Mouse (Mus musculus) lung, embryonic 16.5 days (tissue): ENCODE data around the gene Lgalsl. TPM values are rescaled to one million over a fixed set of nuclear protein-coding genes. Genes with fewer than 3 reads are reported as not detected.

ENCODE experiments used
- ATAC-seq: fragments of 200-750 bp; cut with Nextera tagmentation; 2 replicates; pipeline ENCODE4 v1.8.0; 2017; ENCODE audit warnings: low read depth, mild to moderate bottlenecking, moderate library complexity
- H3K27ac ChIP-seq: fragments of 300-500 bp; sonication (generic); 2 replicates; pipeline ENCODE4 v1.5.1; 2014; ENCODE audit warnings: mild to moderate bottlenecking, control low read depth, low read length
- H3K27me3 ChIP-seq: fragments of 300-500 bp; sonication (generic); 2 replicates; pipeline ENCODE4 v1.6.1; 2014; ENCODE audit warnings: low read depth, low read length, mixed read lengths; ENCODE audit not compliant: control insufficient read depth, insufficient read depth
- H3K36me3 ChIP-seq: fragments of 300-500 bp; sonication (generic); 2 replicates; pipeline ENCODE4 v1.6.1; 2014; ENCODE audit warnings: low read length; ENCODE audit not compliant: control insufficient read depth, insufficient read depth
- H3K4me1 ChIP-seq: fragments of 300-500 bp; sonication (generic); replicated peaks from 2 replicates; pipeline ENCODE4 v1.6.1; 2014; ENCODE audit warnings: low read length, mixed read lengths; ENCODE audit not compliant: control insufficient read depth, insufficient read depth
- H3K4me2 ChIP-seq: fragments of 300-500 bp; sonication (generic); 2 replicates; pipeline ENCODE4 v1.6.1; 2014; ENCODE audit warnings: low read depth, low read length, control low read depth
- H3K4me3 ChIP-seq: fragments of 300-500 bp; sonication (generic); 2 replicates; pipeline ENCODE4 v1.5.1; 2014; ENCODE audit warnings: mild to moderate bottlenecking, low read length, control low read depth
- H3K9ac ChIP-seq: fragments of 300-500 bp; sonication (generic); 2 replicates; pipeline ENCODE4 v1.6.1; 2014; ENCODE audit warnings: low read length, control low read depth
- H3K9me3 ChIP-seq: fragments of 300-500 bp; sonication (generic); 2 replicates; pipeline ENCODE4 v1.6.1; 2016; ENCODE audit warnings: low read length; ENCODE audit not compliant: control insufficient read depth
- WGBS: fragments of 180-500 bp; shearing (Covaris S2); extraction: QIAGEN DNeasy Blood & Tissue Kit; methylation state at CpG from one replicate; pipeline ENCODE4 v1.1.7; 2014; 5-methylcytosine and 5-hydroxymethylcytosine counted together
- polyA plus RNA-seq: library from polyadenylated mRNA; unstranded; fragments of >200 nt; fragmentation: Nextera tagmentation; extraction: Ambion mirVana; gene quantifications from 2 replicates; pipeline ENCODE4 v1.2.1, GENCODE M21; 2015

Lgalsl gene
- polyA plus RNA-seq: 47.3 and 51.8 TPM in 2 replicates

DNA sequence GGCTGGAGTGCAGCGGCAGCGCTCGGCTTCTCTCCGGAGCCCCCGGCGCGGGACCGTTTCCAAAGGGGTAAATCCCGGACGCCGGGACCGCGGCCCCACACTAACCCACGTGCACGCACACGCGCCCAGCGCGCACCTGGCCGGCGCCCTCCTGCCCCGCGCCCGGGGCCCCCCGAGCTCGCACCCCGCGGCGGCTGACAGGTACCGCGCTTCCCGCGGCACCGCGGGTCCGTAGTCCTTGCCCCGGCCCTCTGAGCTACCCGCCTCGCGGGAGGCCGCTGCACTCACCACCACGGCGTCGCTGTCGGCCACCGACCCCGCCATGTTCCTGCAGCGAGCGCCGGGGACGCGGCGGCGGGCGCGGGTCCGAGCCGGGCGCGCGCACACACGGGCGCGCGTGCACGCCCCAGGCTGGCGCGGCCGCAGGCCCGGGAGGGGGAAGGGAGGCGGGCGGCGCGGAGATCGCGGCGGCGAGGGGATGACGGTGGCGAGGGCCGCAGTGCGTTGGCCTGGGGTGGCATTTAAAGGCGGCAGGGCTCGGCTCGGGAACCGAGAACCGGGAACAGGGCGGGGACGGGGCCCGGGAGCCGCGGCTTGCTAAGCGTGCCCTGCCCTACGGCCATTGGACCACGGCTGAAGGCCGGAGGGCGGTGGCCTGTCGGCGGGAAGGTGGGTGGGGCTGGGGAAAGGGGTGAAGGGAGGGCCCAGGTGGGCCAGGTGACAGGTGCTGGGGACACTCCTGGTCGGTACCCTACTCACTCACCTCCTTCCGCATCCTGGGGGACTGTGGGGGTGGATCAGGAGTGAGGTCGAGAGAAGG lies at the start of gene Lgalsl:
TSS of gene Lgalsl (minus strand) at position 371 of the 820 bp plus-strand sequence.
- peak within 1 kb of the TSS; percentile 70 for H3K4me2 ChIP-seq
- under 1% methylated on average over 82 of the region's 102 CpGs for WGBS
- H3K9me3 ChIP-seq: no peaks in the 10 kb centered on the region
- peaks cover 20% of the 10 kb centered on the region for H3K4me1 ChIP-seq
- peak within 1 kb of the TSS; percentile 97 for H3K9ac ChIP-seq
- peaks cover 18% of the 10 kb centered on the region; the same call in 1 of the 2 replicates for H3K36me3 ChIP-seq
- peak within 1 kb of the TSS; percentile 83 for H3K27ac ChIP-seq
- peak; percentile 89 for ATAC-seq
- no peaks in the 10 kb centered on the region for H3K27me3 ChIP-seq
- H3K4me3 ChIP-seq: peak within 1 kb of the TSS; percentile 89

DNA sequence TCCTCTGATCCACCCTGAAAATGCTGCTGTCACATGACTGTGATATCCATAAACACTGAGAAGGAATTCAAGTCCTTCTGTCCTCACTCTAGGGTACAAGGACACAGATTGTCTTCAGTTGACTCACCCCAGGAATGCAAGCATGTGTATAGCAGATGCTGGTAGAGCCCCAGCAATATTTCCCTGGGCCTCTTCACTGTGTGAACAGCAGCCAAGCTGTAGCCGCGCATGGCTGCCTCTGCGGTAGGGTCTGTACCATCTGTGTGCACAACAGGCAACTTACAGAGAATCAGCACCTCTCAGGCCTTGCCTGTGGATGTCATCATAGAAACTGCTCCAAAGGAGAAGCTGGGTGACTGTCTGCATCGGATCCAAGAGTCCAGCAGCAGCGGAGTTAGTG lies 47.8 kb upstream of the Lgalsl start:
- WGBS: 90% methylated on average over 5 of the region's 5 CpGs
- ATAC-seq: no peak
- H3K4me1 ChIP-seq: 0 out of 2 replicates have a peak, but pooled peaks cover 2% of the 10 kb centered on the region
- H3K36me3 ChIP-seq: no peaks in the 10 kb centered on the region
- H3K9me3 ChIP-seq: no peaks in the 10 kb centered on the region
- H3K4me2 ChIP-seq: no peak overlapping the region
- H3K4me3 ChIP-seq: no peak overlapping the region
- H3K9ac ChIP-seq: no peak overlapping the region
- H3K27me3 ChIP-seq: no peaks in the 10 kb centered on the region
- H3K27ac ChIP-seq: no peak overlapping the region

DNA sequence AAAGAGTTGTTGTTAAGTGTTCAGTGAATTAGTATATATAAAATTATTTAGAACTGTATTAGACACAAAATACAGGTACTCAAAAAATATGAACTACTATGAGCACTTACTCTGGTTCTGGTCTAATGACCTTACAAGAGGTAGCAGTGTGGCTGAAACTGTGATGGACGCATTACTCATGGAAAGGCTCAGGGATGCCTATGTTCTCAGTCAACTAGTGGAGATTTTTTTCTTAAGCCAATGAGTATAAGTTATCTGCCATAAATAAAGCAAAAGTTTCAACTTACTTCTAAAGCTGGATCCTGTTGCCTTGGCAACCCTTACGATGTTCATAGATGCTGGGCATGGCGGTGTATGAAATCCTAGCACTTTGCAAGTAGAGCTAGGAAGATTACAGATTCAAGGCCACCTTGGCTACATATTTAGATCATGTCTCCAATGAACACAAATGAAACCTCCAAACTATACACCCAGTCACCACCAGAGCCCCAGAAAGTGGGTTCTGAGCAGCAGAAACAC lies 46.8 kb upstream of the Lgalsl start:
- 0 out of 2 replicates have a peak, but pooled peaks cover 2% of the 10 kb centered on the region for H3K4me1 ChIP-seq

DNA sequence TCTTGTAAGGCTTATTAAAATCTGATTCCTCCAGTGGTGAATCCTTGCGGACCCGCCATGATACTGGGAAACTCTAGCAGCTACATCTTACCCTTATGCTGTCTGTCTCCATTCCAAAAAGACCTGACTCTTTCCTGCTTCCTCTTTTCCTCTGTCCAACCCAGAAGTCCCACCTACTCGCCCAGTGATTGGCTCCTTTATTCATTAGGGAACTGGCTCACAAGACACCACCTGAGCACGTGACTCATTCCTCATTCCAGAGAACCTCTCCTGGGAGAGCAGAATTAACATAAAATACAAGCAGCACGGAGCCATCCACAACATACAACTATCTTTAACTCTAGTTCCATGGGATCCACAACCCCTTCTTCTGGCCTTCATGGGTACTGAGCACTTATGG lies 42.5 kb upstream of the Lgalsl start:
- Histone ChIP-seq H3K4me1 (no peaks in the 10 kb centered on the region), H3K27me3 (no peaks in the 10 kb centered on the region), H3K9ac (no peak overlapping the region), H3K4me3 (no peak overlapping the region), H3K36me3 (no peaks in the 10 kb centered on the region), H3K27ac (no peak overlapping the region), H3K9me3 (no peaks in the 10 kb centered on the region), H3K4me2 (no peak overlapping the region)
- WGBS: 74% methylated on average over 5 of the region's 5 CpGs
- no peak for ATAC-seq

More for the DNA sequence above, 46.8 kb upstream of the Lgalsl start:
- no peak overlapping the region for H3K4me3 ChIP-seq
- H3K4me2 ChIP-seq: no peak overlapping the region
- no peaks in the 10 kb centered on the region for H3K9me3 ChIP-seq
- whole genome bisulfite sequencing: 95% methylated on average over 3 of the region's 3 CpGs
- no peak overlapping the region for H3K27ac ChIP-seq
- H3K27me3 ChIP-seq: no peaks in the 10 kb centered on the region
- H3K36me3 ChIP-seq: no peaks in the 10 kb centered on the region
- no peak for ATAC-seq
- no peak overlapping the region for H3K9ac ChIP-seq

- no peak overlapping the region for H3K9ac ChIP-seq
- H3K4me2 ChIP-seq: no peak overlapping the region
- no peak overlapping the region for H3K27ac ChIP-seq
- ATAC-seq: no peak
- no peaks in the 10 kb centered on the region for H3K4me1 ChIP-seq
- H3K9me3 ChIP-seq: no peaks in the 10 kb centered on the region
- H3K27me3 ChIP-seq: no peaks in the 10 kb centered on the region
- WGBS: 75% methylated on average over 7 of the region's 7 CpGs
- H3K4me3 ChIP-seq: no peak overlapping the region
- no peaks in the 10 kb centered on the region for H3K36me3 ChIP-seq
These were observed 42.1 kb upstream of the Lgalsl start for GRCm38 (mm10) chr11:20872911-20873310.

- H3K4me3 ChIP-seq: no peak overlapping the region
- no peak overlapping the region for H3K4me2 ChIP-seq
- 60% methylated on average over 2 of the region's 2 CpGs for WGBS
- H3K9me3 ChIP-seq: no peaks in the 10 kb centered on the region
- H3K4me1 ChIP-seq: no peaks in the 10 kb centered on the region
- H3K27ac ChIP-seq: no peak overlapping the region
- H3K36me3 ChIP-seq: no peaks in the 10 kb centered on the region
- H3K27me3 ChIP-seq: no peaks in the 10 kb centered on the region
- ATAC-seq: no peak
- no peak overlapping the region for H3K9ac ChIP-seq
These were observed 41.6 kb upstream of the Lgalsl start for GRCm38 (mm10) chr11:20872444-20872843.

DNA sequence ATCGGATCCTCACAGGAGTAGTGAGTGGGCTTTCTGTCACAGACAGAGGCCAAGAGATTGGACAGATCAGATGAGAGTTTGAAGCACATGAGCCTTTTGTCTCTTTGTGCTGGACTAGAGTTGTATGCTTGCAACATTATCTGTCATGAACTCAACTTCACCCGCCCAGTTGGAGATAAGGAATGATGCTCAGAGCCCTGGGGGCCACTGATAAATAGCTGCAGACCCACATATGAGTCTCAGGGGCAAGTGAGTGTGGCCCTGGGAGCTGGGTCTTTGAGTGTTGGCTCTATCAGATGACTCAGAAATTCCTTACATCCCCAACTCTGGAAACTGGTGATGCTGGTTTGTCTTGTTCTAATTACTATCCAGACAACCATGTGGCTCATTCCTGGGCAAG lies 39.1 kb upstream of the Lgalsl start:
- Histone ChIP-seq H3K4me2 (no peak overlapping the region), H3K4me3 (no peak overlapping the region), H3K36me3 (no peaks in the 10 kb centered on the region), H3K9me3 (no peaks in the 10 kb centered on the region), H3K27ac (no peak overlapping the region), H3K4me1 (no peaks in the 10 kb centered on the region), H3K27me3 (no peaks in the 10 kb centered on the region), H3K9ac (no peak overlapping the region)
- WGBS: 53% methylated on average over 2 of the region's 2 CpGs
- ATAC-seq: no peak

GRCm38 (mm10) chr11:20865450-20865849 lies 34.6 kb upstream of the Lgalsl start:
- Histone ChIP-seq H3K4me2 (no peak overlapping the region), H3K4me1 (peaks cover 5% of the 10 kb centered on the region; the same call in 1 of the 2 replicates), H3K9me3 (no peaks in the 10 kb centered on the region), H3K9ac (no peak overlapping the region), H3K27ac (no peak overlapping the region), H3K27me3 (no peaks in the 10 kb centered on the region), H3K36me3 (no peaks in the 10 kb centered on the region), H3K4me3 (no peak overlapping the region)
- 72% methylated on average over 3 of the region's 3 CpGs for WGBS
- ATAC-seq: no peak

- Histone ChIP-seq H3K4me2 (no peak overlapping the region), H3K36me3 (no peaks in the 10 kb centered on the region), H3K9ac (no peak overlapping the region), H3K9me3 (no peaks in the 10 kb centered on the region), H3K27me3 (no peaks in the 10 kb centered on the region), H3K27ac (no peak overlapping the region), H3K4me3 (no peak overlapping the region), H3K4me1 (peaks cover 12% of the 10 kb centered on the region)
- 51% methylated on average over 6 of the region's 6 CpGs for WGBS
- peak; percentile 42 for ATAC-seq
These were observed 33.8 kb upstream of the Lgalsl start for GRCm38 (mm10) chr11:20864647-20865046.
